Mouse (Mus musculus) neural tube, embryonic 13.5 days (tissue): ENCODE results near the gene Dennd1a. TPM values are rescaled to one million over a fixed set of nuclear protein-coding genes. Genes with fewer than 3 reads are reported as not detected.

Experiments used
- ATAC-seq: fragments of 200-750 bp; cut with Nextera tagmentation; 2 replicates; pipeline ENCODE4 v1.8.0; 2017; ENCODE audit warnings: low read depth, mild to moderate bottlenecking, moderate TSS enrichment, moderate library complexity
- H3K27ac ChIP-seq: fragments of 300-500 bp; sonication (generic); replicated peaks from 2 replicates; pipeline ENCODE4 v1.5.1; 2015; ENCODE audit warnings: moderate library complexity, mild to moderate bottlenecking, inconsistent platforms
- H3K27me3 ChIP-seq: fragments of 300-500 bp; sonication (generic); 2 replicates; pipeline ENCODE4 v1.6.1; 2015; ENCODE audit warnings: mild to moderate bottlenecking, inconsistent platforms
- H3K36me3 ChIP-seq: fragments of 300-500 bp; sonication (generic); 2 replicates; pipeline ENCODE4 v1.6.1; 2015; ENCODE audit warnings: mild to moderate bottlenecking, inconsistent platforms
- H3K4me1 ChIP-seq: fragments of 300-500 bp; sonication (generic); replicated peaks from 2 replicates; pipeline ENCODE4 v1.6.1; 2015; ENCODE audit warnings: inconsistent platforms
- H3K4me2 ChIP-seq: fragments of 300-500 bp; sonication (generic); 2 replicates; pipeline ENCODE4 v1.6.1; 2015; ENCODE audit warnings: inconsistent platforms, mild to moderate bottlenecking, moderate library complexity
- H3K4me3 ChIP-seq: fragments of 300-500 bp; sonication (generic); 2 replicates; pipeline ENCODE4 v1.5.1; 2015; ENCODE audit warnings: mild to moderate bottlenecking, inconsistent platforms
- H3K9ac ChIP-seq: fragments of 300-500 bp; sonication (generic); 2 replicates; pipeline ENCODE4 v1.6.1; 2015; ENCODE audit warnings: moderate library complexity, mild to moderate bottlenecking, inconsistent platforms
- H3K9me3 ChIP-seq: fragments of 300-500 bp; sonication (generic); 2 replicates; pipeline ENCODE4 v1.6.1; 2016; ENCODE audit warnings: inconsistent platforms
- WGBS: fragments of 180-500 bp; shearing (Covaris S2); methylation state at CpG from one replicate; pipeline ENCODE4 v1.1.7; 2015; 5-methylcytosine and 5-hydroxymethylcytosine counted together
- polyA plus RNA-seq: library from polyadenylated mRNA; unstranded; fragments of >200 nt; fragmentation: Nextera tagmentation; extraction: Ambion mirVana; gene quantifications from 2 replicates; pipeline ENCODE4 v1.2.1, GENCODE M21; 2015

Dennd1a gene
- polyA plus RNA-seq, 1 experiment from 2014 or later = 14.6 TPM

GRCm38 (mm10) chr2:37812401-37812800, 474.8 kb downstream of the Dennd1a start:
- Histone ChIP-seq H3K36me3 (0 out of 2 replicates have a peak, but pooled peaks cover 11% of the 10 kb centered on the region), H3K9ac (no peak overlapping the region), H3K27me3 (no peaks in the 10 kb centered on the region), H3K4me3 (no peak overlapping the region), H3K9me3 (no peaks in the 10 kb centered on the region), H3K4me1 (peaks cover 14% of the 10 kb centered on the region), H3K27ac (no peak overlapping the region), H3K4me2 (no peak overlapping the region)
- no peak for ATAC-seq
- 89% methylated on average over 5 of the region's 5 CpGs for WGBS

GRCm38 (mm10) chr2:37811682-37812081, 475.5 kb downstream of the Dennd1a start:
- Histone ChIP-seq H3K9me3 (no peaks in the 10 kb centered on the region), H3K27me3 (no peaks in the 10 kb centered on the region), H3K9ac (no peak overlapping the region), H3K4me1 (peaks cover 14% of the 10 kb centered on the region), H3K27ac (peak overlapping the region; percentile 65), H3K36me3 (0 out of 2 replicates have a peak, but pooled peaks cover 11% of the 10 kb centered on the region), H3K4me2 (no peak overlapping the region), H3K4me3 (no peak overlapping the region)
- WGBS = 55% methylated on average over 2 of the region's 2 CpGs
- no peak for ATAC-seq

GRCm38 (mm10) chr2:37802610-37803212, 484.5 kb downstream of the Dennd1a start:
- Histone ChIP-seq H3K27me3 (no peaks in the 10 kb centered on the region), H3K9ac (no peak overlapping the region), H3K4me2 (no peak overlapping the region), H3K4me1 (no peaks in the 10 kb centered on the region), H3K4me3 (no peak overlapping the region), H3K9me3 (no peaks in the 10 kb centered on the region), H3K36me3 (0 out of 2 replicates have a peak, but pooled peaks cover 7% of the 10 kb centered on the region), H3K27ac (no peak overlapping the region)
- ATAC-seq = peak; percentile 70
- WGBS = 44% methylated on average over 4 of the region's 4 CpGs

DNA sequence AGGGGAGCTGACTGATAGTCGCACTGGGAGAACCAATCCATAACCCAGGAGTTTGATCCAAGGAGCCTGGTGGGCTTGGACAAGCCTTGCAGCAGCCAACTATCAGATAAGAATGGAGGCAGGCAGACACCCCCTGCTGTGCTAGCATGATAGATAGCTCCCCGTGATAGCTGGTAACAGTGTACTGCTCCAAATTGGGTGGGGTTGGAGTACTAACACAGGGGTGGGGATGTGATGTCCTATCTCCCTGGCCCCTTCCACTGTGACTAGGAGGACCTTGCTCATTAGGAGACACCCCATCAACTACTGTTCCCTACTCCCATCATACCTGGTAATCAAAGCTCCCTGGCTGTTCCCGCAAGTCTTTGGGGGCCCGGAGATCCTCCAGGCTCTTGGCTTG, 485.5 kb downstream of the Dennd1a start:
- H3K4me1 ChIP-seq = no peaks in the 10 kb centered on the region
- H3K4me2 ChIP-seq = no peak overlapping the region
- WGBS = 78% methylated on average over 4 of the region's 4 CpGs
- H3K9me3 ChIP-seq = no peaks in the 10 kb centered on the region
- H3K36me3 ChIP-seq = 0 out of 2 replicates have a peak, but pooled peaks cover 10% of the 10 kb centered on the region
- H3K9ac ChIP-seq = no peak overlapping the region
- no peak for ATAC-seq
- H3K4me3 ChIP-seq = no peak overlapping the region
- no peak overlapping the region for H3K27ac ChIP-seq
- H3K27me3 ChIP-seq = no peaks in the 10 kb centered on the region

DNA sequence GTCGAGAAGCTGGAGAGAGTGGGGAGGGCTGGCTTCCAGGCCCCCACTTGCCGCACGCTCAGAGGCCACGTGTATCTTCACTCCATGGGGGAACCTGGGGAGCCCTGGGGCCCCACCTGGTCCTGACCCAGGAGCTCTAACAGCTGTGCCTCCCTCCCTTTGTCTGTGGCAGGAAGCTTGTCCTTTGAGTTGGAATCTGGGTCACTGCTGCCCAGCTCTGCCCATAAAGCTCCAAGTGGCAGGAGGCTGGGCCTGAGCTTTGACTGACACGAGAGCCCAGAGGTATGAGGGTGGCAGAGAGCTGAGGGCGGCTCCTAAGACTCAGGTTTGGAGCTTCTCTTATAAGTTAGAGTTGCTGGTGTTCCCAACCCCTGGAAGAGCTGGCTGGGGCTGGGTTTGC, 488.1 kb downstream of the Dennd1a start:
- Histone ChIP-seq H3K36me3 (0 out of 2 replicates have a peak, but pooled peaks cover 3% of the 10 kb centered on the region), H3K4me1 (no peaks in the 10 kb centered on the region), H3K9me3 (no peaks in the 10 kb centered on the region), H3K4me3 (no peak overlapping the region), H3K4me2 (no peak overlapping the region), H3K27ac (no peak overlapping the region), H3K9ac (no peak overlapping the region), H3K27me3 (no peaks in the 10 kb centered on the region)
- 53% methylated on average over 6 of the region's 6 CpGs for WGBS
- no peak for ATAC-seq

GRCm38 (mm10) chr2:37797046-37797445, 490.1 kb downstream of the Dennd1a start:
- H3K9ac ChIP-seq = no peak overlapping the region
- H3K4me1 ChIP-seq = no peaks in the 10 kb centered on the region
- 0 out of 2 replicates have a peak, but pooled peaks cover 3% of the 10 kb centered on the region for H3K36me3 ChIP-seq
- H3K4me3 ChIP-seq = no peak overlapping the region
- H3K27me3 ChIP-seq = peaks cover 10% of the 10 kb centered on the region; the same call in 1 of the 2 replicates
- ATAC-seq = no peak
- no peaks in the 10 kb centered on the region for H3K9me3 ChIP-seq
- no peak overlapping the region for H3K4me2 ChIP-seq
- 92% methylated on average over 4 of the region's 4 CpGs for WGBS
- no peak overlapping the region for H3K27ac ChIP-seq

- 0 out of 2 replicates have a peak, but pooled peaks cover 3% of the 10 kb centered on the region for H3K36me3 ChIP-seq
Observed at GRCm38 (mm10) chr2:37796021-37796420, 491.2 kb downstream of the Dennd1a start.

GRCm38 (mm10) chr2:37791340-37791739, 495.9 kb downstream of the Dennd1a start:
- peaks cover 10% of the 10 kb centered on the region; the same call in 1 of the 2 replicates for H3K27me3 ChIP-seq
- H3K9me3 ChIP-seq = no peaks in the 10 kb centered on the region
- peaks cover 8% of the 10 kb centered on the region; the same call in 1 of the 2 replicates for H3K4me1 ChIP-seq
- no peak overlapping the region for H3K27ac ChIP-seq
- 91% methylated on average over 4 of the region's 4 CpGs for WGBS
- no peak overlapping the region for H3K9ac ChIP-seq
- H3K36me3 ChIP-seq = no peaks in the 10 kb centered on the region
- H3K4me2 ChIP-seq = no peak overlapping the region
- no peak overlapping the region for H3K4me3 ChIP-seq
- no peak for ATAC-seq

More at GRCm38 (mm10) chr2:37796021-37796420, 491.2 kb downstream of the Dennd1a start:
- no peaks in the 10 kb centered on the region for H3K4me1 ChIP-seq
- no peaks in the 10 kb centered on the region for H3K9me3 ChIP-seq
- ATAC-seq = no peak
- no peak overlapping the region for H3K27ac ChIP-seq
- peaks cover 10% of the 10 kb centered on the region; the same call in 1 of the 2 replicates for H3K27me3 ChIP-seq
- WGBS = 31% methylated on average over 1 of the region's 1 CpGs
- no peak overlapping the region for H3K9ac ChIP-seq
- H3K4me3 ChIP-seq = no peak overlapping the region
- no peak overlapping the region for H3K4me2 ChIP-seq

- ATAC-seq = no peak
- no peak overlapping the region for H3K4me3 ChIP-seq
- H3K27me3 ChIP-seq = peaks cover 10% of the 10 kb centered on the region; the same call in 1 of the 2 replicates
- no peak overlapping the region for H3K4me2 ChIP-seq
- 93% methylated on average over 14 of the region's 14 CpGs for WGBS
- H3K27ac ChIP-seq = no peak overlapping the region
- no peaks in the 10 kb centered on the region for H3K36me3 ChIP-seq
- H3K9me3 ChIP-seq = no peaks in the 10 kb centered on the region
- H3K9ac ChIP-seq = no peak overlapping the region
- peaks cover 10% of the 10 kb centered on the region; the same call in 1 of the 2 replicates for H3K4me1 ChIP-seq
Observed at GRCm38 (mm10) chr2:37790738-37791137, 496.5 kb downstream of the Dennd1a start.

DNA sequence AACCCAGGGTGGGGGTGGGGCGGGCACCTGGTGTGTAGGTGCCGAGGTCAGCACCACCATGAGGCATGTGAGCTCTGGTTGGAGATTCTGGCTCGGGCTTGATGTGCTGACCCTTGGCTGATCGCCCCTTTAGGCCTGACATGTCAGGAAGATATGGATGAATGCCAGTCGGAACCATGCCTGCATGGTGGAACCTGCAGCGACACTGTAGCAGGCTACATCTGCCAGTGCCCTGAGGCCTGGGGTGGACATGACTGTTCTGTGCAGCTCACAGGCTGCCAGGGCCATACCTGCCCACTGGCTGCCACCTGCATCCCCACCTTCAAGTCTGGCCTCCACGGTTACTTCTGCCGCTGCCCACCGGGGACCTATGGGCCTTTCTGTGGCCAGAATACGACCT, 497.2 kb downstream of the Dennd1a start:
- H3K4me1 ChIP-seq = peaks cover 10% of the 10 kb centered on the region; the same call in 1 of the 2 replicates
- ATAC-seq = no peak
- no peak overlapping the region for H3K27ac ChIP-seq
- H3K4me2 ChIP-seq = no peak overlapping the region
- H3K27me3 ChIP-seq = peaks cover 10% of the 10 kb centered on the region; the same call in 1 of the 2 replicates
- no peak overlapping the region for H3K9ac ChIP-seq
- WGBS = 92% methylated on average over 10 of the region's 10 CpGs
- no peaks in the 10 kb centered on the region for H3K9me3 ChIP-seq
- no peaks in the 10 kb centered on the region for H3K36me3 ChIP-seq
- H3K4me3 ChIP-seq = no peak overlapping the region

DNA sequence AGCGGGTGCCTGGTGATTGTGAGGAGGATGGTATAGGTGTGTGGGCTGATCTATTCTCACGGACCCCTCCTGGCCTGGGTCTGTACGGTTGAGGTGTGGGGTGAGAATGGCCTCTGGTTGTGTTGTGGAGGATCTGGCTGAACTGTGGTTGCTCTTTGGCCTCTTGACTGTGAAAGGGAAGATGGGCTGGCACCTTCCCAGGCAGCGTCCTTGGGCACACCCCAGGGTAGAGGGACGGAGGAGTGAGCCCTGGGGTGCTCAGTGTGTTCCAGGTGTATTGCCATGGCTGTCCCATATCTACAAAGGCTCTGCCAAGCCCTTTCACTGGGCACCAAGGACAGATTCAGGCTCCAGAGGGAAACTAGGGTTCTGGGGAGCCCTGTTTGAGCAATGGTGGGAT, 498.2 kb downstream of the Dennd1a start:
- H3K9me3 ChIP-seq = no peaks in the 10 kb centered on the region
- H3K27ac ChIP-seq = no peak overlapping the region
- ATAC-seq = no peak
- H3K27me3 ChIP-seq = peaks cover 10% of the 10 kb centered on the region; the same call in 1 of the 2 replicates
- H3K9ac ChIP-seq = no peak overlapping the region
- no peak overlapping the region for H3K4me3 ChIP-seq
- no peak overlapping the region for H3K4me2 ChIP-seq
- H3K4me1 ChIP-seq = peaks cover 10% of the 10 kb centered on the region; the same call in 1 of the 2 replicates
- 93% methylated on average over 5 of the region's 5 CpGs for WGBS
- H3K36me3 ChIP-seq = no peaks in the 10 kb centered on the region

DNA sequence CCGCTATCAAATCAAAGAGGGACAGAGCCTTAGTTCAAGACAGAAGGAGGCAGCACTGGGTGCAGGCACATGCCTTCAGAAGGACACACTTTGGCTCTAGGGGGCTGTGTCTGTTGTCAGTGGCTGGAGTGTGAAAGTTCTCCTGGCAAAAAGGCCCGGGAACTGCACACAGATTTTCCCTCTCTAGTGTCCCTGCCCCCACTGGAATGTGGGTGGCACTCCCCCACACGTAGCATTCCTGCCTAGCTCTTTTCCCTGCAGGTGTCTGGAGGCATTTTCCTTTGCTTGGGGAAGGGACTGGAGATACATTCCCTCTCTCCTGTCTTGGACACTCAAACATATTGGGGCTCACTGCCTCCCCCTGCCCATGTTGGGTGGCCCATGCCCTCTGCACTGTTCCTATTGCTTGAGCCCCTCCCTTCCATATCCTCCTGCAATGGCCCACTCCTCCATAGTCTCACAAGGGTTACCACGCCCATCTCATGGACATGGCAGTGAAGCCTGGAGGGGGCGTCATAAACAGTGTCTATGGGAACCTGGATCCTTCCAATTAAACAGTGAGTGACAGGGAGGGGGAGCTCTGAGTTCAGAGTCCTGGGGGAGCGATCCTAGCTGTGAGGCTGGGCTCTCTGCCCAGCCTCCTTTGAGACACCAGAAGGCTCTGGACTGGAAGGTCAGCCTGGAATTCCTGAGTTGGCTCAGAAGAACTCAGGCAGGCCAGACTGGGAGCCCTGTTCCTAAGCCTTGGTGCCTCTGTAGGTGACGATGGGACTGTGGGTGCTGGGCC, 498.8 kb downstream of the Dennd1a start:
- H3K9me3 ChIP-seq = no peaks in the 10 kb centered on the region
- no peak overlapping the region for H3K4me2 ChIP-seq
- no peak overlapping the region for H3K4me3 ChIP-seq
- no peaks in the 10 kb centered on the region for H3K36me3 ChIP-seq
- peaks cover 10% of the 10 kb centered on the region; the same call in 1 of the 2 replicates for H3K4me1 ChIP-seq
- H3K9ac ChIP-seq = no peak overlapping the region
- WGBS = 64% methylated on average over 7 of the region's 7 CpGs
- peak; percentile 48; the same call in 1 of the 2 replicates for ATAC-seq
- no peak overlapping the region for H3K27ac ChIP-seq
- H3K27me3 ChIP-seq = peaks cover 8% of the 10 kb centered on the region; the same call in 1 of the 2 replicates
